Mouse (Mus musculus): ENCODE results near the gene Cd19. TPM values are rescaled to one million over a fixed set of nuclear protein-coding genes. Genes with fewer than 3 reads are reported as not detected.

The Cd19 gene
- polyA plus RNA-seq, 1 experiment: not detected

DNA sequence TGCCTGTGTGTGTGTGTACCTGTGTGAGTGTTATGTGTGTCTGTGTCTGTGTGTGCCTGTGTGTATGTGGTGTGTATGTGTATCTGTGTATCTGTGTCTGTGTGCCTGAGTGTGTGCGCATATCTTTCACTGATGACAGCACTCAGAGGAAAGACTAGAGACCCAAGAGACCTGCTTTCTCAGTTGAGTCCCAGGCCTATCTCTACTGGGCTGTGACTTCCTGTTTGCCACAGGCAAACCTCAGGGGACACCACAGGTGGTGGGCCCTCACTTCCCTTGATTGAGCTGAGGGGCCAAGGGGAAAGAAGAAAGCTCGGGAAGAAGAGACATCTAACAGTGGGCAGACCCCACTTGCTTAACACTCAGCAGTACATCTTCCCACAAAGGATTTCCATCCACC lies 1.9 kb upstream of the Cd19 start:
- no peak for TF ChIP-seq GATA1 (IDR thresholded peaks at IDR 0.05; ENCODE audit: low read length)

GRCm38 (mm10) chr7:126411061-126411460 lies 3.6 kb downstream of the Cd19 start:
- no peak for TF ChIP-seq GATA1 (IDR thresholded peaks at IDR 0.05; ENCODE audit: low read length)

GRCm38 (mm10) chr7:126408686-126409085 lies 6.0 kb downstream of the Cd19 start:
- no peak for TF ChIP-seq GATA1 (IDR thresholded peaks at IDR 0.05; ENCODE audit: low read length)

GRCm38 (mm10) chr7:126399548-126399947 lies 15.1 kb downstream of the Cd19 start:
- no peak for TF ChIP-seq GATA1 (IDR thresholded peaks at IDR 0.05; ENCODE audit: low read length)

GRCm38 (mm10) chr7:126397822-126398221 lies 16.9 kb downstream of the Cd19 start:
- TF ChIP-seq GATA1 (IDR thresholded peaks at IDR 0.05; ENCODE audit: low read length): no peak

DNA sequence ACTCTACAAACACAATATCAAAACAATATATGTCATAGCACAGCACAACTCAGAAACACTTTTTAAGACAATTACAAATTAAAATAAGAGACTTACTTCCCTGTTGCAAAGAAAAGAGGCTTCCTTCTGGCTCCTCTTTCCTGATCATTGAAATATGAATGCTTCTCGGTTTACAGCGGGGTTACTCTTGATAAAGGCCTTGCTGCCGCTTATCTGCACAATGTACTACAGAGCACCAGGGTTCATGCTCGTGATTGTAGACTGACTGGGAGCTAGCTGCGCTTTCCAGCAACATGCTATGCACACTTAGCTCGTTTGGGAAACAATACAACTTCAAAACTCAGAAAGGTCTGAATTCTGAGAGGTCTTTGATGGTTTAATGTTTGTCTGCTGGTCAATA lies 17.5 kb downstream of the Cd19 start:
- TF ChIP-seq GATA1 (IDR thresholded peaks at IDR 0.05; ENCODE audit: low read length): no peak

GRCm38 (mm10) chr7:126396298-126397119 lies 18.2 kb downstream of the Cd19 start, which contains the start of gene Nfatc2ip:
TSS of gene Nfatc2ip (minus strand) at chr7:126396737.
- TF ChIP-seq GATA1 (IDR thresholded peaks at IDR 0.05; ENCODE audit: low read length): no peak

GRCm38 (mm10) chr7:126388185-126388584 lies 26.5 kb downstream of the Cd19 start:
- TF ChIP-seq GATA1 (IDR thresholded peaks at IDR 0.05; ENCODE audit: low read length): no peak

- no peak for TF ChIP-seq GATA1 (IDR thresholded peaks at IDR 0.05; ENCODE audit: low read length)
Observed at GRCm38 (mm10) chr7:126383565-126383964, 31.1 kb downstream of the Cd19 start.

DNA sequence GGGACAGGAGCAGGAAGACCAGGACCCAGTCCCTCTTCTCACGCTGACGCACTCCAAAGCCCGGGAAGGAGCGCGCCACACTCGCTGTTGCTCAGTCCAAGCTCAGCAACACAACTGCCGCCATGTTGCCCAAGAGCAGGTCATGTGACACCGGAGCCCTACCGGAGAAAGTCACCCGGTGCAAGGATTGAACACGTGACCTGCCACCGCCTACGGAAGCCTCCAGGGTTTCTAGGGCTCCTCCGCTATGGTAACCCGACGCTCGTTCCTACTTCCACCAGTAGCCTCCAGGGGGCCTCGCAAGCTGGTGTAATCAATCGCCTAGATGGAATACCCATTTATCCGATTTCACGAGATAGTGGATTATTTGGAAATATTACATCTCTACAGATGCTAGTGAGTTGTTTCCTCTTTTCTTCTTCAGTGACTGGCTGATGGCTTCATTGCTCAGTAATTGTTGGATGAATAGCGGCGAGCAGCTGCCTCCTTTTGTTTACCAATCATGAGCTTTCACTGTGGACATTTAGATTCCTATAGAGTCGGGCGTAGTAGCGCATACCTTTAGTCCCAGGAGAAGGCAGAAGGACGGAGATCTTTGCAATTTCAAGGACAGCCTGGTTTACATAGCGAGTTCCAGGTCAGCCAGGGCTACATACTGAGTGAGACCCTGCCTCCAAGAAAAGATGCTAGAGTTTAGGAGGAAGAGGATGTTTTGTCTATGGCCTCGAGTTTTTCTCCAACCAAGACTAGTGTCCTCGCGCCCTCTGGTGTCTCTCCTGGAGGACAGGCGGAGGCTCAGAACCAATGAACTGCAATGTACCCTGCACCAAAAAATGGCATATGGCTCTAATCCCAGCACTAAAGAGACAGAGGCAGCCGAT lies 37.2 kb downstream of the Cd19 start, which contains the start of gene Spns1:
Gene Spns1 (minus strand): TSS at position 173 of the 881 bp plus-strand sequence.
- TF ChIP-seq GATA1 (IDR thresholded peaks at IDR 0.05; ENCODE audit: low read length): no peak

DNA sequence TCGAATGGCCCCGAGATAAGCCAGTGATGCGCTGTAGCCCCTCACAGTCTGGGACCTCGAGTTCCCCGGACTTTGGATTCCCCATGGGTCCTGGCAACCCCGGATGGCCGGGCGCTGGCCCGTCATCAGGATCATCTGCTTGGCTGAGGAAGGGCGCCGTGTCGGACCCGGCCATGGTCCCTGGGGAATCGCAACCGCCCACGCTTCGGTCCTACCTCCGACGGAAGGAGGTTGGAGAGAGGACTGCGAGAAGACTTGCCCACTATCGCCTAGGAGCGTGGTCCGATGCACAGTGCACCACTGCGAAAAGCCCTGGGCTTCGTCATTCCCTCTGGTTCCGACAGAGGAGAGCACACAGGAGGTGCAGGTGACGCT lies 37.8 kb downstream of the Cd19 start:
- no peak for TF ChIP-seq GATA1 (IDR thresholded peaks at IDR 0.05; ENCODE audit: low read length)

DNA sequence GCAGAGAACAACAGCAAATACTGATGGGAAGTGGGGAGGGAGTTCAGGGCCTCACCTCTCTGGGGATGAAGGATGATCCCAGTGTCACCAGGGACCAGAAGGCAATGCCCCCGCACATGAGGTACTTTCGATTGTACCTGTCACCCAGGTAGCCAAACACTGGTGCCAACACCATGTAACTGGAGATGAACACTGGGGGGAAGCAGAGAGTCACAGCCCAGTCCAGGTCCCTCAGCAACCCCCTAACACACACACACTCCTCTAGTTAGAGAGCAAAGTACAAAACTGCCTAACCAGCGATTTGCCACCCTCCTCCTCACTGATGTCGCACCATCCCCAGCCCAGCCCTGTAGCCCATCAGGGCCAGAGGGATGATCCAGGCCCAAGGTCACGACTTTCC lies 39.7 kb downstream of the Cd19 start:
- TF ChIP-seq GATA1 (IDR thresholded peaks at IDR 0.05; ENCODE audit: low read length): no peak

GRCm38 (mm10) chr7:126374526-126374925 lies 40.2 kb downstream of the Cd19 start:
- TF ChIP-seq GATA1 (IDR thresholded peaks at IDR 0.05; ENCODE audit: low read length): no peak

DNA sequence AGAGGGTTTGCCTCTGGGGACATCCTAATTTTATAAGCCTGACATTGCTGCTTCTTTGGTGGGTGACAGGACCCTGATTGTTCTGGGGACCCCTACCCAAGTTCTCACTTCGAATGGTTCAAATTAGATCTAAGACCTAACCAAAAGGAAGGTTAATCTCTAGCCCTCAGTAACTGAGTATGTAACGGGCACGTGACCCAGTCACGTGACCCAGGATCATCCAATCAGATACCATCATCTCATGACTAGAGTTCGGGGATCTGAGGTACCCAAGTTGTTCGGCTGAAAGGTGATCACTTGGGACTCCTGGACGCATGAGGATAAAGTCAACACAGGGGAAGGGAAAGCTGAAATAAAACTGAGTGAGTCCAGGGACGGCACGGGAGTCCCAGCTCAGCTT lies 41.7 kb downstream of the Cd19 start:
- TF ChIP-seq GATA1 (IDR thresholded peaks at IDR 0.05; ENCODE audit: low read length): no peak

- TF ChIP-seq GATA1 (IDR thresholded peaks at IDR 0.05; ENCODE audit: low read length): no peak
Observed at GRCm38 (mm10) chr7:126369393-126369792, 45.3 kb downstream of the Cd19 start, which contains the start of gene Lat. TSS of gene Lat (minus strand) at chr7:126369570.

DNA sequence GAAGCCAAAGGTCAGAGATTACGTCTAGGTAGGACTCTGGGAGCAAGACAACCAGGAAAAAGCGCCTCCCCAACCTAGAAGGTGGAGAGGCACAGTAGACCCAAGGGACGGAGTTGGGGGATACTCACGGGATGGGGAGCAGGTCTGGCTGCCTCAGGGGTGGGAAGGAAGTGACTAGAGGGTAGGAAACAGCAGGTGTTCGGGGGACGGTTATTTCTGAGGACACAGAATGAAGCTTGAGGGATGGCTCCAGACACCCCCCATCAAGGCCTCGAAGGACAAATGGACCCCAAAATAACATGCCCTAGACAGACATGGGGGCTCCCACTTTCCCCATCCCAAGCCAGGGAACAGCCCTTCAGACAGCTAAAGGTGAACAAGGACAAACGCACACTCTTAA lies 46.3 kb downstream of the Cd19 start:
- no peak for TF ChIP-seq GATA1 (IDR thresholded peaks at IDR 0.05; ENCODE audit: low read length)
